Mouse (Mus musculus): ENCODE results near the gene Ankrd16. TPM values are rescaled to one million over a fixed set of nuclear protein-coding genes. Genes with fewer than 3 reads are reported as not detected.

Ankrd16 gene
- total and polyA plus RNA-seq, 2 experiments from 2014 or later: 36.7 to 43.4 TPM

GRCm38 (mm10) chr2:11775121-11775520, 2.6 kb upstream of the Ankrd16 start:
- TF ChIP-seq CTCF (IDR thresholded peaks at IDR 0.05; ENCODE audit: low read depth): no peak
- Histone ChIP-seq H3K36me3 (ENCODE audit: insufficient read depth, low read length) (no peaks in the 10 kb centered on the region; the same call in 1 of the 2 replicates), H3K27ac (no peak overlapping the region), H3K4me3 (ENCODE audit: low read length) (no peak overlapping the region), H3K4me1 (ENCODE audit: insufficient read depth, low read length) (peaks cover 20% of the 10 kb centered on the region), H3K4me2 (ENCODE audit: low read depth, low read length) (no peak overlapping the region), H3K9ac (replicated peaks; ENCODE audit: low read length) (no peak overlapping the region), H3K27me3 (ENCODE audit: insufficient read depth, low read length) (no peaks in the 10 kb centered on the region), H3K9me3 (ENCODE audit: low read length) (no peaks in the 10 kb centered on the region)
- 61% methylated on average over 5 of the region's 5 CpGs for WGBS
- DNase-seq (ENCODE audit: low spot score): no peak
- ATAC-seq: no peak

- H3K9me3 ChIP-seq (ENCODE audit: low read length): no peaks in the 10 kb centered on the region
- H3K4me1 ChIP-seq (ENCODE audit: insufficient read depth, low read length): peaks cover 20% of the 10 kb centered on the region
- H3K27ac ChIP-seq: peak overlapping the region; percentile 99; the same call in 1 of the 2 replicates
- no peak for DNase-seq (ENCODE audit: low spot score)
- 51% methylated on average over 8 of the region's 8 CpGs for WGBS
- H3K36me3 ChIP-seq (ENCODE audit: insufficient read depth, low read length): peaks cover 2% of the 10 kb centered on the region; the same call in 1 of the 2 replicates
- ATAC-seq: no peak
- no peaks in the 10 kb centered on the region for H3K27me3 ChIP-seq (ENCODE audit: insufficient read depth, low read length)
- TF ChIP-seq CTCF (IDR thresholded peaks at IDR 0.05; ENCODE audit: low read depth): no peak
- H3K9ac ChIP-seq (replicated peaks; ENCODE audit: low read length): peak overlapping the region; percentile 79
- peak overlapping the region; percentile 79 for H3K4me2 ChIP-seq (ENCODE audit: low read depth, low read length)
- H3K4me3 ChIP-seq (ENCODE audit: low read length): peak overlapping the region; percentile 86
These were observed 1.3 kb upstream of the Ankrd16 start for GRCm38 (mm10) chr2:11776415-11776814.

DNA sequence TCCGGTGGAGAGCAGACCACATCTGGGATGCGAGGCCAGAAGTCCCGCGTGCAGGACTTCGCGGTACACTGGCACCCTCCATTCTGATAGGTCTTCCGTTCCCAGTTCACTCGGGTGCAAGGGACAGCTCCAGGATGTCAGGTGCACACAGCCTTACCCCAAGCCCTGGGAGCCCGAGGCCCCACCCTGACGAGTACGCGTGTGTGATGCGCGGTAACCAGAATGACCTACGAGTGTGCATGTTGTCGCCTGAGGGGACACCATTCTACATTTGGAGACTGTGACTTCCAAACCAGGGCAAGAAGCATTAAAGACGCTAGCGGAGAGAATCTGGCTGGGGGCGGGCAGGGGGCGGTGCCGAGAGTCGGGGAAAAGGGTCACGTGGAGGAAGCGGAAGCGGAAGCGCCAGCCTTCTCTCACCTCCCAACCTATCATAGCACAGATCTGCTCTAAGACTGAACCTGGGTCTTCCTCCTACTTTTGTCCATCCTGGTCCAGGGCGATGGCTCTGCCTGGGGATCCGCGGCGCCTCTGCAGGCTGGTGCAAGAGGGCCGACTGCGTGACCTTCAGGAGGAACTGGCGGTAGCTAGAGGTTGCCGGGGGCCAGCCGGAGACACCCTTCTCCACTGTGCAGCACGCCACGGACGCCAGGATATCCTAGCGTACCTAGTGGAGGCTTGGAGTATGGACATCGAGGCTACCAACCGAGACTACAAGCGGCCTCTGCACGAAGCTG, 579 bp downstream of the Ankrd16 start:
- peaks cover 20% of the 10 kb centered on the region for H3K36me3 ChIP-seq (ENCODE audit: insufficient read depth, low read length)
- ATAC-seq (peak; percentile 91), DNase-seq (ENCODE audit: low spot score) (peak; percentile 94)
- peak overlapping the region; percentile 84 for H3K9ac ChIP-seq (replicated peaks; ENCODE audit: low read length)
- peak overlapping the region; percentile 86 for H3K4me3 ChIP-seq (ENCODE audit: low read length)
- TF ChIP-seq CTCF (IDR thresholded peaks at IDR 0.05; ENCODE audit: low read depth): peak; percentile 57
- no peaks in the 10 kb centered on the region for H3K27me3 ChIP-seq (ENCODE audit: insufficient read depth, low read length)
- peak overlapping the region; percentile 99 for H3K27ac ChIP-seq
- peak overlapping the region; percentile 95 for H3K4me2 ChIP-seq (ENCODE audit: low read depth, low read length)
- H3K9me3 ChIP-seq (ENCODE audit: low read length): no peaks in the 10 kb centered on the region
- peaks cover 20% of the 10 kb centered on the region for H3K4me1 ChIP-seq (ENCODE audit: insufficient read depth, low read length)
- WGBS: under 1% methylated on average over 43 of the region's 43 CpGs

- H3K4me2 ChIP-seq (ENCODE audit: low read depth, low read length): no peak overlapping the region
- no peak for TF ChIP-seq CTCF (IDR thresholded peaks at IDR 0.05; ENCODE audit: low read depth)
- DNase-seq (ENCODE audit: low spot score) (no peak), ATAC-seq (no peak)
- H3K4me1 ChIP-seq (ENCODE audit: insufficient read depth, low read length): peaks cover 9% of the 10 kb centered on the region
- no peak overlapping the region for H3K4me3 ChIP-seq (ENCODE audit: low read length)
- WGBS: 96% methylated on average over 6 of the region's 6 CpGs
- H3K27ac ChIP-seq: no peak overlapping the region
- H3K9me3 ChIP-seq (ENCODE audit: low read length): no peaks in the 10 kb centered on the region
- no peak overlapping the region for H3K9ac ChIP-seq (replicated peaks; ENCODE audit: low read length)
- peaks cover 63% of the 10 kb centered on the region for H3K36me3 ChIP-seq (ENCODE audit: insufficient read depth, low read length)
- no peaks in the 10 kb centered on the region for H3K27me3 ChIP-seq (ENCODE audit: insufficient read depth, low read length)
These were observed 6.5 kb downstream of the Ankrd16 start for GRCm38 (mm10) chr2:11784159-11784558.

GRCm38 (mm10) chr2:11794668-11795067, 17.0 kb downstream of the Ankrd16 start:
- H3K4me3 ChIP-seq (ENCODE audit: low read length): no peak overlapping the region
- peaks cover 20% of the 10 kb centered on the region; the same call in 1 of the 2 replicates for H3K36me3 ChIP-seq (ENCODE audit: insufficient read depth, low read length)
- no peak overlapping the region for H3K9ac ChIP-seq (replicated peaks; ENCODE audit: low read length)
- H3K4me1 ChIP-seq (ENCODE audit: insufficient read depth, low read length): no peaks in the 10 kb centered on the region
- no peaks in the 10 kb centered on the region for H3K9me3 ChIP-seq (ENCODE audit: low read length)
- DNase-seq (ENCODE audit: low spot score) (peak; percentile 27), ATAC-seq (no peak)
- TF ChIP-seq CTCF (IDR thresholded peaks at IDR 0.05; ENCODE audit: low read depth): peak; percentile 46
- 71% methylated on average over 4 of the region's 4 CpGs for WGBS
- H3K27me3 ChIP-seq (ENCODE audit: insufficient read depth, low read length): no peaks in the 10 kb centered on the region
- no peak overlapping the region for H3K27ac ChIP-seq
- H3K4me2 ChIP-seq (ENCODE audit: low read depth, low read length): no peak overlapping the region

DNA sequence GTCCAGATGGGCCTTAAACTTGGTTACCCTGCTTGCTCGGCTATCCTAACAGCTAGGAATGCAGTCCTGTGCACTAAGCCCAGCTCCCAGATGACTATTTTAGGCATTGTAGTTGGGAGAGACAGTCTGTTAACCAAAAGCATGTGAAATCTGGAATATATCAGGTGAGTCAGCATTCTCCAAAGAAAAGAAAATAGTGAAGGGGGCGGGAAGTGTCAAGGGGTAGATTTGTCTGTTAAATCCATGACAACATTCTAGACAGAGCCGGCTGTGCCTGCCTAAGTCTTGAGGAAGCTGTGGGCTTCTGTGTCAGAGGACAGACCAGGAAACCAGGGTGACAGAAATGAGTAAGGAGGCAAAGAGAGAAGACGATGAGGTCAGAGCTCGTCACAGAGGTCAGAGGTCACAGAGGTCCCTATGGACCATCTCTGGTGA, 20.3 kb downstream of the Ankrd16 start:
- 72% methylated on average over 5 of the region's 5 CpGs for WGBS
- Histone ChIP-seq H3K27ac (no peak overlapping the region), H3K36me3 (ENCODE audit: insufficient read depth, low read length) (no peaks in the 10 kb centered on the region), H3K9me3 (ENCODE audit: low read length) (no peaks in the 10 kb centered on the region), H3K4me2 (ENCODE audit: low read depth, low read length) (no peak overlapping the region), H3K27me3 (ENCODE audit: insufficient read depth, low read length) (no peaks in the 10 kb centered on the region), H3K9ac (replicated peaks; ENCODE audit: low read length) (no peak overlapping the region), H3K4me1 (ENCODE audit: insufficient read depth, low read length) (no peaks in the 10 kb centered on the region), H3K4me3 (ENCODE audit: low read length) (no peak overlapping the region)
- ATAC-seq (0 out of 2 replicates have a peak, but pooled peaks have one; percentile 40), DNase-seq (ENCODE audit: low spot score) (no peak)
- no peak for TF ChIP-seq CTCF (IDR thresholded peaks at IDR 0.05; ENCODE audit: low read depth)
